Mouse (Mus musculus) midbrain, embryonic 11.5 days (tissue): ENCODE data around the gene Npas3. TPM values are rescaled to one million over a fixed set of nuclear protein-coding genes. Genes with fewer than 3 reads are reported as not detected.

Experiments
- ATAC-seq: fragments of 200-750 bp; cut with Nextera tagmentation; 2 replicates; pipeline ENCODE4 v1.8.0; 2017; ENCODE audit warnings: moderate TSS enrichment, moderate library complexity; ENCODE audit not compliant: low FRiP score
- DNase-seq: peaks from one replicate; pipeline ENCODE4 v3.0.0; 2015; ENCODE audit warnings: low spot score; ENCODE audit errors: missing footprints
- H3K27ac ChIP-seq: fragments of 300-500 bp; sonication (generic); 2 replicates; pipeline ENCODE4 v1.5.1; 2014; ENCODE audit warnings: low read depth, low read length
- H3K27me3 ChIP-seq: fragments of 300-500 bp; sonication (generic); 2 replicates; pipeline ENCODE4 v1.6.1; 2014; ENCODE audit warnings: mild to moderate bottlenecking, low read length, moderate library complexity, mixed read lengths; ENCODE audit not compliant: control insufficient read depth, insufficient read depth
- H3K36me3 ChIP-seq: fragments of 300-500 bp; sonication (generic); 2 replicates; pipeline ENCODE4 v1.6.1; 2014; ENCODE audit warnings: mild to moderate bottlenecking, low read length, moderate library complexity, mixed read lengths; ENCODE audit not compliant: control insufficient read depth, insufficient read depth
- H3K4me1 ChIP-seq: fragments of 300-500 bp; sonication (generic); 2 replicates; pipeline ENCODE4 v1.6.1; 2014; ENCODE audit warnings: low read length; ENCODE audit not compliant: control insufficient read depth, insufficient read depth
- H3K4me2 ChIP-seq: fragments of 300-500 bp; sonication (generic); 2 replicates; pipeline ENCODE4 v1.6.1; 2014; ENCODE audit warnings: mild to moderate bottlenecking, moderate library complexity
- H3K4me3 ChIP-seq: fragments of 300-500 bp; sonication (generic); 2 replicates; pipeline ENCODE4 v1.5.1; 2014; ENCODE audit warnings: low read depth, low read length
- H3K9ac ChIP-seq: fragments of 300-500 bp; sonication (generic); 2 replicates; pipeline ENCODE4 v1.6.1; 2014; ENCODE audit warnings: low read length
- H3K9me3 ChIP-seq: fragments of 300-500 bp; sonication (generic); 2 replicates; pipeline ENCODE4 v1.6.1; 2016; ENCODE audit warnings: low read length; ENCODE audit not compliant: control insufficient read depth
- WGBS: fragments of 180-500 bp; shearing (Covaris S2); extraction: QIAGEN DNeasy Blood & Tissue Kit; methylation state at CpG from one replicate; pipeline ENCODE4 v1.1.7; 2014; 5-methylcytosine and 5-hydroxymethylcytosine counted together
- polyA plus RNA-seq: library from polyadenylated mRNA; unstranded; fragments of >200 nt; fragmentation: Nextera tagmentation; extraction: Ambion mirVana; gene quantifications from 2 replicates; pipeline ENCODE4 v1.2.1, GENCODE M21; 2014

The Npas3 gene
- polyA plus RNA-seq, 1 experiment from 2014 or later, result 17.7 TPM

- H3K27ac ChIP-seq, result no peak overlapping the region
- DNase-seq (no peak), ATAC-seq (no peak)
- no peaks in the 10 kb centered on the region for H3K4me1 ChIP-seq
- WGBS, result 88% methylated on average over 7 of the region's 7 CpGs
- no peak overlapping the region for H3K4me3 ChIP-seq
- no peak overlapping the region for H3K4me2 ChIP-seq
- H3K36me3 ChIP-seq, result no peaks in the 10 kb centered on the region
- no peaks in the 10 kb centered on the region for H3K9me3 ChIP-seq
- no peak overlapping the region for H3K9ac ChIP-seq
- no peaks in the 10 kb centered on the region for H3K27me3 ChIP-seq
Observed at GRCm38 (mm10) chr12:53697645-53698044, 449.2 kb downstream of the Npas3 start.

GRCm38 (mm10) chr12:53698483-53699227 is 450.2 kb downstream of the Npas3 start:
- Histone ChIP-seq H3K36me3 (no peaks in the 10 kb centered on the region), H3K9ac (no peak overlapping the region), H3K4me1 (no peaks in the 10 kb centered on the region), H3K27ac (no peak overlapping the region), H3K4me3 (no peak overlapping the region), H3K4me2 (no peak overlapping the region), H3K27me3 (no peaks in the 10 kb centered on the region), H3K9me3 (no peaks in the 10 kb centered on the region)
- 90% methylated on average over 9 of the region's 9 CpGs for WGBS
- ATAC-seq (no peak), DNase-seq (no peak)

- ATAC-seq (no peak), DNase-seq (no peak)
- Histone ChIP-seq H3K4me2 (no peak overlapping the region), H3K9ac (no peak overlapping the region), H3K4me1 (no peaks in the 10 kb centered on the region), H3K36me3 (no peaks in the 10 kb centered on the region), H3K27me3 (no peaks in the 10 kb centered on the region), H3K9me3 (no peaks in the 10 kb centered on the region), H3K4me3 (no peak overlapping the region), H3K27ac (no peak overlapping the region)
- WGBS, result 62% methylated on average over 6 of the region's 6 CpGs
Observed at GRCm38 (mm10) chr12:53719896-53720295, 471.4 kb downstream of the Npas3 start.

- WGBS, result 95% methylated on average over 7 of the region's 7 CpGs
- no peak overlapping the region for H3K9ac ChIP-seq
- ATAC-seq, result no peak
Observed at GRCm38 (mm10) chr12:53722156-53722555, 473.7 kb downstream of the Npas3 start.

GRCm38 (mm10) chr12:53722718-53723698 is 474.5 kb downstream of the Npas3 start:
- no peaks in the 10 kb centered on the region for H3K4me1 ChIP-seq
- no peaks in the 10 kb centered on the region for H3K36me3 ChIP-seq
- no peak overlapping the region for H3K4me2 ChIP-seq
- H3K9me3 ChIP-seq, result no peaks in the 10 kb centered on the region
- H3K4me3 ChIP-seq, result no peak overlapping the region
- ATAC-seq (no peak), DNase-seq (no peak)
- no peak overlapping the region for H3K27ac ChIP-seq
- H3K9ac ChIP-seq, result no peak overlapping the region
- 95% methylated on average over 15 of the region's 15 CpGs for WGBS
- no peaks in the 10 kb centered on the region for H3K27me3 ChIP-seq

More at GRCm38 (mm10) chr12:53722156-53722555, 473.7 kb downstream of the Npas3 start:
- Histone ChIP-seq H3K9me3 (no peaks in the 10 kb centered on the region), H3K36me3 (no peaks in the 10 kb centered on the region), H3K27me3 (no peaks in the 10 kb centered on the region), H3K4me1 (no peaks in the 10 kb centered on the region), H3K4me3 (no peak overlapping the region), H3K4me2 (no peak overlapping the region), H3K27ac (no peak overlapping the region)
- no peak for DNase-seq

GRCm38 (mm10) chr12:53729275-53729674 is 480.8 kb downstream of the Npas3 start:
- WGBS, result 94% methylated on average over 5 of the region's 5 CpGs

GRCm38 (mm10) chr12:53738549-53739292 is 490.2 kb downstream of the Npas3 start:
- H3K4me1 ChIP-seq, result peaks cover 12% of the 10 kb centered on the region
- peak; percentile 33; the same call in 1 of the 2 replicates for ATAC-seq
- H3K9me3 ChIP-seq, result no peaks in the 10 kb centered on the region
- H3K36me3 ChIP-seq, result no peaks in the 10 kb centered on the region
- H3K4me2 ChIP-seq, result no peak overlapping the region
- H3K27ac ChIP-seq, result no peak overlapping the region
- H3K27me3 ChIP-seq, result no peaks in the 10 kb centered on the region
- H3K9ac ChIP-seq, result no peak overlapping the region
- DNase-seq, result peak; percentile 86
- H3K4me3 ChIP-seq, result no peak overlapping the region
- 49% methylated on average over 16 of the region's 16 CpGs for WGBS

More at GRCm38 (mm10) chr12:53729275-53729674, 480.8 kb downstream of the Npas3 start:
- ATAC-seq, result no peak
- no peak for DNase-seq
- H3K9me3 ChIP-seq, result no peaks in the 10 kb centered on the region
- H3K27ac ChIP-seq, result no peak overlapping the region
- H3K36me3 ChIP-seq, result no peaks in the 10 kb centered on the region
- H3K4me3 ChIP-seq, result no peak overlapping the region
- no peak overlapping the region for H3K9ac ChIP-seq
- no peaks in the 10 kb centered on the region for H3K27me3 ChIP-seq
- H3K4me2 ChIP-seq, result no peak overlapping the region
- no peaks in the 10 kb centered on the region for H3K4me1 ChIP-seq

DNA sequence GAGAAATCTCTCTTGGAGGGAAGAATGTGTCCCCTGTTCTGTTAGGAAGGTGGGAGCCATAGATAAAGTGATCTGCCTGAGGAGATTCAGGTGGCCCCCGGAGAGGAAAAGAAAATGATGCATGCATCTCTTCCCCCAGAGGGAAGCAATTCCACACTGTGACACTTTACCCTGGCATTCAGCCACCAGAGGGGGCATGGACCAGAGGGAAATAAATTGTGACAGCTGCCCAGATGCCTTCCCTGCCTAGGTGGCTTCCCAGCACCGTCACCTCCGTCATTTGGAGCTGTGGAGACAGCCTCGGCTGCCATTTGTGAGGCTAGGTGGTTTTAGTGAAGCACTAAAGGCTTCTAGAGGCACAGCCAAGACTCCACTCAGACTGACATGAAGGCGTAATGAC is 498.2 kb downstream of the Npas3 start:
- DNase-seq (no peak), ATAC-seq (no peak)
- Histone ChIP-seq H3K4me1 (0 out of 2 replicates have a peak, but pooled peaks cover 2% of the 10 kb centered on the region), H3K27ac (no peak overlapping the region), H3K9ac (no peak overlapping the region), H3K9me3 (no peaks in the 10 kb centered on the region), H3K4me3 (no peak overlapping the region), H3K36me3 (no peaks in the 10 kb centered on the region), H3K27me3 (no peaks in the 10 kb centered on the region), H3K4me2 (no peak overlapping the region)
- WGBS, result 78% methylated on average over 5 of the region's 5 CpGs
